Mouse (Mus musculus) adrenal gland, adult 18-20 months (tissue): ENCODE data around the gene Nrxn3. TPM values are rescaled to one million over a fixed set of nuclear protein-coding genes. Genes with fewer than 3 reads are reported as not detected.

ENCODE experiments used
- DNase-seq, 2 experiments: peaks; one replicate each; pipeline ENCODE4 v3.0.0; 2021 to 2022; ENCODE audit warnings: low spot score in 2 of 2
- total RNA-seq, 2 experiments: library from RNA; stranded (reverse); gene quantifications; 1 replicate in 1 of 2; 2 replicates in 1 of 2; pipeline ENCODE4 v1.2.3; 2021

Gene Nrxn3
- total RNA-seq, 2 experiments from 2014 or later, result 0.06 to 0.07 TPM

GRCm38 (mm10) chr12:89661219-89661618 is 938.5 kb downstream of the Nrxn3 start:
- DNase-seq, result no peak

- DNase-seq, result no peak
Observed at GRCm38 (mm10) chr12:89668856-89669255, 946.2 kb downstream of the Nrxn3 start.

- DNase-seq, result no peak
Observed at GRCm38 (mm10) chr12:89672819-89673218, 950.1 kb downstream of the Nrxn3 start.

GRCm38 (mm10) chr12:89685633-89686032 is 963.0 kb downstream of the Nrxn3 start:
- no peak for DNase-seq

DNA sequence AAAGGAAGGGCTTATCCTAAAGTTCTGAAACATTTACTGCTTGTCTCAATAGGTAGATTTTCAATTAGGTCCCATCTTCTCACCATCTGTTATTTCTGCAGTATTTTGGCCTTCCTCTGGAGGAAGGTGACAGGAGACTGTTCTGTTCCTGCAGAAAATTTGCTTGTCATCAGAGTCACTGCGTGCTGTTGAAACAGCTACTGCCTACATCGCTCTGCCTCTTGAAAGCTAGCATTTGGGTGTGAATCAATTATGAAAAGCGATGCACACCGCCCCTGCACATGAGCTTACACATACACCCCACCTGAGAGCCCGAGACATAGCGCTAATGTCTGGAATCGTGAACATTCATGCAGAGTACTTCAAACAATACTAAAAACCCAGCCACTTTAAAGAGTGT is 966.4 kb downstream of the Nrxn3 start:
- DNase-seq, result no peak

GRCm38 (mm10) chr12:89699469-89699868 is 976.8 kb downstream of the Nrxn3 start:
- no peak for DNase-seq

GRCm38 (mm10) chr12:89700937-89701458 is 978.3 kb downstream of the Nrxn3 start:
- no peak for DNase-seq

- no peak for DNase-seq
Observed at GRCm38 (mm10) chr12:89702931-89703330, 980.3 kb downstream of the Nrxn3 start.

- no peak for DNase-seq
Observed at GRCm38 (mm10) chr12:89707913-89708312, 985.2 kb downstream of the Nrxn3 start.

DNA sequence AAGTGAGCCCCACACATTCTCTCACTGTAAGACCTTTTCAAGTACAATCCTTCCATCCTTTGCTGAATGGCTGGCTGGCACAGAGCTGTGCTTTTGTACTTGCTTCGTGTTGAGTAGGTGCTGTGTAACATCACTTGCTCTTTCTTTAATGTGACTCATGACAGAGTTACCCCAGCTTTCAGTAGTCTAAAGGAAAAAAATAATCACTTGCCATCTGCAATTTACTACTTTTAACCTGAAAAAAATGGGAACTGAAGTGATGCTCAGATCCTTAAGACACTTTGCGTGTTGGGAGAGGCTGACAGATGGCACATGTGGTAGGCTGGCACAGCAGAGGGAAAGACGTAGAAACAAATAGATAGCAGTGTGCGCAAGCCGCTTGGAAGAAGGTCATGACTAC is 987.8 kb downstream of the Nrxn3 start:
- DNase-seq, result no peak

DNA sequence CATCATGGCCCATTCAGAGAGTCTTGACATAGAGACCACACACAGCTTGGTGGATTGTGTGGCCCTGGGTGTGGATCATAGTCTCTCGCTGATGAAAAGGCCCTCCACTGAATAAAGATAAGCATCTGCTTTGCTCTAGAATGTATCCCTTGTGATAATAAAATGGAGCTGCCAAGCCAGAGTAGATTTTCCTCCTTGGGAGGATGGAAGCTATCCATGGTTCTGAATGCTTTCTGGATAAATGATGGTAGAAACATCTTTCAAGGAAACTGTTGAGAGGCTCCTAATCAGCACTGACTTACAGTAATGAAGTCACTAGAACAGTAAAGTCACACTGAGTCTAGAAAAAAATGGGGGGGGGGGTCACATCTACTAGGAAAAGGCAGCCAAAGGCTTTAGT is 989.1 kb downstream of the Nrxn3 start:
- no peak for DNase-seq

DNA sequence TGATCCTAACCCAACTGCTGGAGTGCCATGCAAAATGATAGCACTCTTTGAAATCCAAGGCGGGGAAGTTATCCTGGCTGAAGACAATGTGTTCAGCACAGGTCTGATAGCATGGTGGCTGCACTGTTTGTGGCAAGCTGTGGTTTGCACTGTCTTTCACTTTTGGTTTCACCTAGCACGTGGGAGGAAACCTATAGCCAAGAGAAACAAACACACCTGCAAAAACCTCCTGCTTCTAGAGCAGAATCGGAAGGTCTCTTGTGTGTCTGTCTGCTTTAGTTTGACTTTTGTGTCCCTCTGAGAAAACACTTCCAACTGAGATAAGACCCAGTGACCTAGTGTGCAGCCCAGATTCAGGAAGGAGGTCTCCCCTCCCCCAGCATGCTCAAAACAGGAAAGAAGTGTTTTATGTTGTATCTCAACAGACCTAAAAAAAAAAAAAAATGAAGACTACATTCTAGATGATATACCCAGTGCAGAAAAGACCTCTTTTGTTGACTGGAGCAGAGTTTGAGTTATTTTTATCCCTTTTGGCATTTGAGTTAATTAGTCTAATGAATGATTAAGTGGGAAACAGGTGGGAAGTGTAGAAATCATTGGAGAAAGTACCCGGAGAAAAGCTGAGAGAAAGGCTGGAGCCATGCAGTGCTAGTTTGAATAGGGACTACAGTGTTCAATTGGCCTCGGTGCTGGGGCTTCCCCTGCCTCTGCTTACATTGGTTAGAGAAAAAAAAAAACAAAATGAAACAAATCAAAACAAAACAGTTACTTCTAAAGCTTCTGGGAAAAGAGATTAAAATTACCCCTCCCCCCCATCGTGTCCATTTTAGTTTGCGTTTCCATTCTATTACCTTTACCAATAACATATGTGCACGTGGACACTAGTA is 996.8 kb downstream of the Nrxn3 start:
- DNase-seq, result no peak

DNA sequence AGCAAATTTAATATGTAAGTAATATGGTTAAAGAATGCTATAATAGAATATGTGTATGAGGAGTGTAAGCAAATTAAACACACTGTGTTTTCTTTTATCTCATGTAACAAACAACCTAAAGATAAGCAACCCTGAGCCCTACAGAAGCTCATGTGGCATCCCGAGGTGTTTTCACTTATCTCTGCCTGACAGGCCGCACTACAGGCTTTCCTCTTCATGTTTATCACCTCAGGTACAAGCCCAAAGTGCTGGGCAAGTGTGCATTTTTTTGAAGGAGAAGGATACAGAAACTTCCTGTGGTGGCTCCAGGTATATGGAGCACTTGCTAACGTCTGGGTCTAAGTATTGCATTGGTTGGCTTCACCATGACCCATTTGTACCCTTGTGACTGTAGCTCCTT is 998.3 kb downstream of the Nrxn3 start:
- no peak for DNase-seq

DNA sequence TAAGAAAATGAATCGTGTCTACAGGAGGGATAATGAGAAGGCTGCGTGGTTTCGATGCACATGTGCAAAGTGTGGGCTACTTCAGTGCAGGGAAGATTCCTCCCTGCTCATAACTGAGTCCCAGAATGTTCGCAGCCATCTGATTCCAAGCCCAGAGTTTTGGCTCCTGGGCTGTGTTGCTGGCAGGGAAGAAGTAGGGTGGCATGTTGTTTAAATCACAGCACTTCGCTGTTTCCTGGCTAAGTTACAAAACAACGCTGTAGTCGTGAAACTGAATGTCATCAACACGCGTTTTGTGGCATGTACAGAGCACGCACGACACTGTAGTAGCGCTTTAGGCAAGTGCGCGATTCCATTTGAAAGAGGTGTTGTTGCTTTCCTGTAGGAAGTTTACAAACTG is 999.8 kb downstream of the Nrxn3 start:
- DNase-seq, result no peak

DNA sequence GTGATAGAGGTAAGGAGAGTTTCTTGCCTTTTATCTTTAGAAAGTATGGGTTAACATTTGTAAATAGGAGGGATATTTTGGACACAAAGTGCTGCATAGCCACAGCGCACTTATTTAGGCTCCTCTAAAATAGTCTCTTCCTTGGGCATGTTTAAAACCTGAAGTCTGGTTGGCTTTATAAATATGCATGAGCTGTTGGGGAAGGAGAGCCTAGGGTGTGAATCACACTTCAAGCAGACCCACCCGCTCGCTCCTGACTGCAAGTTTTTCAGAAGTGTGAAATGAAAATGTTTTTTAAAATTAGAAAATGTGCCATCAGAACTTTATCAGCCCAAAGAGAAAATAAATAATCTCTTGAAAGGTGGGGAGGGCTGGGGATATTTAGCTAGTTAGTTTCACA is 1001.4 kb downstream of the Nrxn3 start:
- no peak for DNase-seq

- DNase-seq, result no peak
Observed at GRCm38 (mm10) chr12:89742326-89742725, 1019.6 kb downstream of the Nrxn3 start.

- DNase-seq, result no peak
Observed at GRCm38 (mm10) chr12:89742796-89743195, 1020.1 kb downstream of the Nrxn3 start.

- no peak for DNase-seq
Observed at GRCm38 (mm10) chr12:89764191-89765082, 1041.8 kb downstream of the Nrxn3 start.

DNA sequence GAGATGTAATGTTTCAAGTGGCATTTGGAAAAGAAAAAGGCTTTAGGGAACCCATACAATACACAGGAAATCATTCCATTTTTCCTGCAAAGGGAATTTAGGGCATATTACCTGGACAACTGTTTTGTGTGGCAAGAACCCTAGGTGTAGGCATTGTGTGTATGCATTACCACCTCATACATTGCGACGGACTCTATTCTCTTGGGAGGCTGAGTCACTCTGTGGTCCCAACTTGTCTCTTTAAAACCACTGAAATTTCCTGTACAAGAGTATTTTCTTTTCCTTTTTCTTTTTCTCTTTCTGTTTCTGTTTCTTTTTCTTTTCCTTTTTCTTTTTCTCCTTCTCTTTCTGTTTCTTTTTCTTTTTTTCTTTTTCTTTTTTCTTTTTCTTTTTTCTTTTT is 1042.5 kb downstream of the Nrxn3 start:
- no peak for DNase-seq

GRCm38 (mm10) chr12:89788794-89789193 is 1066.1 kb downstream of the Nrxn3 start:
- DNase-seq, result no peak

DNA sequence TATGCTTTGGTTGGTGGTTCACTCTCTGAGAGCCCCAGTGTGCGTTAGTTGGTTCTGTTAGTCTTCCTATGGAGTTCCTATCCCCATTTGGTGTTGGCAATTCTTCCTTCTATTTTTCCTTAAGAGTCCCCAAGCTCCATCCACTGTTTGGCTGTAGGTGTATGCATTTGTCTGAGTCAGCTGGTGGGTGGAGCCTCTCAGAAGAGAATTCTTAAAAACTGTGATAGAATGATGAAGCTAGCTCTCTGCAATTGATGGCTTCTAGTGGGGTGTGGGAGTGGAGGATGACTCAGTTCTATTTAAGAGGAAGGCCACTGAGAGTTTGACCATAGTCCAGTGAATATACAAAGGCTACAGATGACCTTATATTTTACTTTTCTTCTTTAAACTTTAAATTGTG is 1067.3 kb downstream of the Nrxn3 start:
- DNase-seq, result no peak

DNA sequence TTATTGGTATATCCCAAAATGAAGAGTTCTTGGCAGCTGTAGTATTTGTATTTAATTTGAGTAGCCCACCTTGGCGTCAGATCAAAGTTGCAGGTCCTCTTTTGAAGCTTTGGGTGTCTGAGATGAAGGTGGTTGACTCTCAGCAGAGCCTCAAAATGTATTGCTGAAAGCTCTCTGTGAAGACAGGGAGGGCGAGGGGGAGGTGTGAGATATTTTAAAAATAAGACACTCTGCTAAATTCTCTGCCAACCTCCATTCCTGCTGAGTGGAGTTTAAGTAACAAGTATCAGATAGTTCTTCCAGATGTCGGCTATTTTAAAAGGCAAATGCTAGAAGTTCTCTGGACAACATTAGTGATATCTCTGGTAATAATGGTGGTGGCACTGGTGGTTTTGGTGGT is 1069.2 kb downstream of the Nrxn3 start:
- no peak for DNase-seq
